Mouse (Mus musculus): ENCODE measurements around the gene Wdr46. TPM values are rescaled to one million over a fixed set of nuclear protein-coding genes. Genes with fewer than 3 reads are reported as not detected.

Gene Wdr46
- 17.6 and 21.4 TPM in 2 replicates for polyA plus RNA-seq (2012; rRNA removed)

GRCm38 (mm10) chr17:33940206-33940805, at the start of gene Wdr46, which contains the start of gene Pfdn6:
TSS of gene Wdr46 (plus strand) at chr17:33940660.
TSS of gene Pfdn6 (minus strand) at chr17:33940343.

GRCm38 (mm10) chr17:33904835-33905234, 35.6 kb upstream of the Wdr46 start, which contains the start of gene Platr17:
TSS of gene Platr17 (plus strand) at chr17:33905135.

GRCm38 (mm10) chr17:33909077-33909868, 31.2 kb upstream of the Wdr46 start, which contains the start of gene Daxx:
TSS of gene Daxx (plus strand) at chr17:33909414.

GRCm38 (mm10) chr17:33915671-33916250, 24.7 kb upstream of the Wdr46 start, which contains the start of the genes Tapbp and Zbtb22:
TSS of gene Tapbp (plus strand) at chr17:33915899.
TSS of gene Zbtb22 (plus strand) at chr17:33915904.

GRCm38 (mm10) chr17:33929371-33930279, 10.8 kb upstream of the Wdr46 start, which contains the start of gene Rgl2:
TSS of gene Rgl2 (plus strand) at chr17:33929543.

GRCm38 (mm10) chr17:33951021-33951946, 10.8 kb downstream of the Wdr46 start, which contains the start of gene B3galt4:
TSS of gene B3galt4 (minus strand) at chr17:33951488.

GRCm38 (mm10) chr17:33955555-33956214, 15.2 kb downstream of the Wdr46 start, which contains the start of the genes Vps52 and Rps18:
TSS of gene Vps52 (plus strand) at chr17:33955812.
TSS of gene Rps18 (minus strand) at chr17:33956001.

Other genes with a start within 250 kb of the Wdr46 start
- gene March2, start 222.0 kb upstream of the Wdr46 start, polyA plus RNA-seq (2012; rRNA removed), result 133 and 171 TPM in 2 replicates
- 84.2 and 94.7 TPM in 2 replicates for gene Rab11b, start 180.1 kb upstream of the Wdr46 start, polyA plus RNA-seq (2012; rRNA removed)
- gene Angptl4, start 158.8 kb upstream of the Wdr46 start, polyA plus RNA-seq (2012; rRNA removed), result 5.3 and 6.5 TPM in 2 replicates
- gene Kank3, start 130.1 kb upstream of the Wdr46 start, polyA plus RNA-seq (2012; rRNA removed), result 7.5 and 8.2 TPM in 2 replicates
- gene Rps28, start 116.1 kb upstream of the Wdr46 start, polyA plus RNA-seq (2012; rRNA removed), result 798 and 847 TPM in 2 replicates
- gene Ndufa7, start 116.1 kb upstream of the Wdr46 start, polyA plus RNA-seq (2012; rRNA removed), result 125 and 147 TPM in 2 replicates
- gene Cd320, start 97.6 kb upstream of the Wdr46 start, polyA plus RNA-seq (2012; rRNA removed), result 6.8 TPM in 2 replicates
- gene Gm7029, start 66.8 kb upstream of the Wdr46 start, polyA plus RNA-seq (2012; rRNA removed), result not detected in 2 replicates
- 37.2 and 40.2 TPM in 2 replicates for gene Kifc1, start 50.0 kb upstream of the Wdr46 start, polyA plus RNA-seq (2012; rRNA removed)
- gene Platr17, start 35.5 kb upstream of the Wdr46 start, polyA plus RNA-seq (2012; rRNA removed), result 0.45 and 0.64 TPM in 2 replicates
- gene Daxx, start 31.2 kb upstream of the Wdr46 start, polyA plus RNA-seq (2012; rRNA removed), result 13.5 and 16.7 TPM in 2 replicates
- 8.7 and 12.3 TPM in 2 replicates for gene Tapbp, start 24.8 kb upstream of the Wdr46 start, polyA plus RNA-seq (2012; rRNA removed)
- 10.9 and 11.4 TPM in 2 replicates for gene Zbtb22, start 24.8 kb upstream of the Wdr46 start, polyA plus RNA-seq (2012; rRNA removed)
- gene Rgl2, start 11.1 kb upstream of the Wdr46 start, polyA plus RNA-seq (2012; rRNA removed), result 15.3 and 15.4 TPM in 2 replicates
- 72.9 and 74.1 TPM in 2 replicates for gene Pfdn6, start 317 bp upstream of the Wdr46 start, polyA plus RNA-seq (2012; rRNA removed)
- 1.0 and 1.2 TPM in 2 replicates for gene B3galt4, start 10.8 kb downstream of the Wdr46 start, polyA plus RNA-seq (2012; rRNA removed)
- gene Vps52, start 15.2 kb downstream of the Wdr46 start, polyA plus RNA-seq (2012; rRNA removed), result 15.7 and 18.1 TPM in 2 replicates
- 1,154 and 1,315 TPM in 2 replicates for gene Rps18, start 15.3 kb downstream of the Wdr46 start, polyA plus RNA-seq (2012; rRNA removed)
- gene H2-K1, start 59.7 kb downstream of the Wdr46 start, polyA plus RNA-seq (2012; rRNA removed), result 115 and 137 TPM in 2 replicates
- gene Ring1, start 84.0 kb downstream of the Wdr46 start, polyA plus RNA-seq (2012; rRNA removed), result 9.6 and 10.5 TPM in 2 replicates
- gene H2-Ke6, start 87.4 kb downstream of the Wdr46 start, polyA plus RNA-seq (2012; rRNA removed), result 28.0 and 29.0 TPM in 2 replicates
- gene Slc39a7, start 91.0 kb downstream of the Wdr46 start, polyA plus RNA-seq (2012; rRNA removed), result 27.2 and 30.7 TPM in 2 replicates
- gene Rxrb, start 91.2 kb downstream of the Wdr46 start, polyA plus RNA-seq (2012; rRNA removed), result 15.0 and 18.0 TPM in 2 replicates
- gene Col11a2, start 98.8 kb downstream of the Wdr46 start, polyA plus RNA-seq (2012; rRNA removed), result 0.27 and 0.33 TPM in 2 replicates
- 0.32 and 0.41 TPM in 2 replicates for gene H2-Oa, start 151.7 kb downstream of the Wdr46 start, polyA plus RNA-seq (2012; rRNA removed)
- gene H2-DMa, start 178.9 kb downstream of the Wdr46 start, polyA plus RNA-seq (2012; rRNA removed), result 2.2 and 3.2 TPM in 2 replicates
- gene Brd2, start 182.0 kb downstream of the Wdr46 start, polyA plus RNA-seq (2012; rRNA removed), result 53.0 and 53.8 TPM in 2 replicates
- gene H2-DMb2, start 202.6 kb downstream of the Wdr46 start, polyA plus RNA-seq (2012; rRNA removed), result 0.18 and 0.41 TPM in 2 replicates
- gene H2-DMb1, start 212.4 kb downstream of the Wdr46 start, polyA plus RNA-seq (2012; rRNA removed), result 0.68 and 1.0 TPM in 2 replicates
- 2.4 and 2.7 TPM in 2 replicates for gene Tap1, start 246.9 kb downstream of the Wdr46 start, polyA plus RNA-seq (2012; rRNA removed)
- 5.4 and 6.2 TPM in 2 replicates for gene Psmb9, start 247.1 kb downstream of the Wdr46 start, polyA plus RNA-seq (2012; rRNA removed)

All from liver, embryonic 14 days (tissue).